Mouse (Mus musculus) heart, adult 2 months (tissue): ENCODE results near the gene Tdrd12. TPM values are rescaled to one million over a fixed set of nuclear protein-coding genes. Genes with fewer than 3 reads are reported as not detected.

Source experiments
- DNase-seq, 2 experiments: peaks; one replicate each; pipeline ENCODE4 v3.0.0; 2021
- H3K27ac ChIP-seq: fragments of 200-600 bp; 2 replicates; pipeline ENCODE4 v1.8.1; 2022
- H3K27me3 ChIP-seq: fragments of 200-500 bp; 2 replicates; pipeline ENCODE4 v1.6.1; 2012; ENCODE audit warnings: mild to moderate bottlenecking, low read length, inconsistent platforms, mixed read lengths; ENCODE audit not compliant: control insufficient read depth, insufficient read depth
- H3K36me3 ChIP-seq: fragments of 200-500 bp; 2 replicates; pipeline ENCODE4 v1.6.1; 2012; ENCODE audit warnings: low read length, inconsistent platforms; ENCODE audit not compliant: control insufficient read depth, insufficient read depth
- H3K4me1 ChIP-seq: fragments of 200-500 bp; 2 replicates; pipeline ENCODE4 v1.6.1; 2011; ENCODE audit warnings: low read length; ENCODE audit not compliant: control insufficient read depth, insufficient read depth
- H3K4me3 ChIP-seq: fragments of 200-600 bp; 2 replicates; pipeline ENCODE4 v1.8.1; 2022
- H3K79me2 ChIP-seq: fragments of 200-500 bp; replicated peaks from 2 replicates; pipeline ENCODE4 v1.6.1; 2012; ENCODE audit warnings: mild to moderate bottlenecking, inconsistent platforms, low read length, moderate library complexity, mixed read lengths; ENCODE audit not compliant: control insufficient read depth, insufficient read depth
- H3K9ac ChIP-seq: fragments of 200-500 bp; 2 replicates; pipeline ENCODE4 v1.6.1; 2012; ENCODE audit warnings: low read depth, mild to moderate bottlenecking, control low read depth, inconsistent platforms, low read length, mixed read lengths
- CTCF ChIP-seq: fragments of 200-600 bp; IDR thresholded peaks from 2 replicates; pipeline ENCODE4 v1.8.1; 2022; ENCODE audit warnings: antibody characterized with exemption, mild to moderate bottlenecking, moderate library complexity
- EP300 ChIP-seq: fragments of 200-500 bp; IDR thresholded peaks from 2 replicates; pipeline ENCODE4 v1.6.1; 2011; ENCODE audit warnings: low read depth, low read length, control low read depth; ENCODE audit not compliant: insufficient read depth
- POLR2A ChIP-seq: fragments of 200-500 bp; IDR thresholded peaks from 2 replicates; pipeline ENCODE4 v1.6.1; 2011; ENCODE audit warnings: mild to moderate bottlenecking, low read depth, low read length, control low read depth; ENCODE audit not compliant: insufficient read depth
- WGBS: fragments of 180-500 bp; shearing (Covaris S2); methylation state at CpG from one replicate; pipeline ENCODE4 v1.1.7; 2018; 5-methylcytosine and 5-hydroxymethylcytosine counted together
- intact Hi-C: fragments of 180-260 bp; cut with DNase I; formaldehyde crosslinking; loops from one replicate; pipeline ENCODE4 v1.15.1; 2025
- polyA plus RNA-seq: library from polyadenylated mRNA; depleted of rRNA; stranded (reverse); fragments of >200 nt; gene quantifications from 2 replicates; pipeline ENCODE4 v1.2.3, GENCODE M21; 2012
- total RNA-seq, 2 experiments: library from RNA; stranded (reverse); gene quantifications; 2 replicates each; pipeline ENCODE4 v1.2.3; 2021

Gene Tdrd12
- total and polyA plus RNA-seq, 3 experiments: 0.27 TPM; not detected in 2

DNA sequence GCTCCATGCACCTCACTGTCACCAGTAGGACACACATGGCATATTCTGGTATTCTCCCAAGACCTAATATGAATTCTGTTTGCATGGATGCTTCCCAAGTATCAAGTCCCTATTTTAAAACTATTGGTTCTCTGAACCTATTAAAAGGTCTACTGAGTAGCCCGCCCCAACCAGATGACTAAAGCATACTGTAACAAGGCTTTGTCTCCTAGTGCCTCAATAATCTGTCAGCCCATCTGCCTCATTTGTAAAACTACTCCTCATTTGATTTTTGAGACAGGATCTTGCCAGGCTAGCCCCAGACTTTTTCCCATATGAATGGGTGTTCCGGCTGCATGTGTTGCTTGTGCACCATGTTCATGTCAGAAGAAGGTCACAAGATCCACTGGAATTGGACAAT is 47.4 kb downstream of the Tdrd12 start:
- H3K27me3 ChIP-seq: no peaks in the 10 kb centered on the region
- no peaks in the 10 kb centered on the region for H3K36me3 ChIP-seq
- TF ChIP-seq CTCF (no peak), POLR2A (no peak), EP300 (no peak)
- intact Hi-C loops: no loop called here
- no peaks in the 10 kb centered on the region for H3K79me2 ChIP-seq
- H3K27ac ChIP-seq: no peak overlapping the region
- WGBS: 99% methylated on average over 2 of the region's 2 CpGs
- DNase-seq: no peak
- no peaks in the 10 kb centered on the region; the same call in 1 of the 2 replicates for H3K4me1 ChIP-seq
- H3K9ac ChIP-seq: no peak overlapping the region
- no peak overlapping the region for H3K4me3 ChIP-seq

DNA sequence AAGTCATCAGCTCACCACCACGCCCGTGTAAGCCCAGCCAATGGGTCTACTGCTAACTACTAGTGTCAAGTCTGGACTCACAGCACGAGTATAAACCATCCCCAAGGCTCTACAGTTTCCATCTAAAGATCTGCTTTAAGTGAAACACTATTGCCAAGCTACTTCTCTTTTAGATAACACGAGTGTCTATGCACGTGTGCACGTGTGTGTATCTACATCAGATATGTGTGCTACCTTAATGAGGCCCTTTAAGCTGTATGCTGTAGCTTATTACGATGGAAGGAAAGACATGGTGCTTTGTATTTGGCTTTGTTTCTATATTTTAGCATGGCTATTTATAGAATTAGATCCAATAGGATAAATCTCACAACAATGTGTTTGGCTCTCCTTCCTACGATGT is 51.0 kb downstream of the Tdrd12 start:
- Histone ChIP-seq H3K4me1 (no peaks in the 10 kb centered on the region; the same call in 1 of the 2 replicates), H3K27ac (no peak overlapping the region), H3K79me2 (no peaks in the 10 kb centered on the region), H3K9ac (no peak overlapping the region), H3K27me3 (no peaks in the 10 kb centered on the region), H3K36me3 (no peaks in the 10 kb centered on the region), H3K4me3 (no peak overlapping the region)
- intact Hi-C loops: no loop called here
- TF ChIP-seq EP300: no peak
- TF ChIP-seq POLR2A: no peak
- no peak for TF ChIP-seq CTCF
- DNase-seq: no peak
- WGBS: 73% methylated on average over 8 of the region's 8 CpGs

DNA sequence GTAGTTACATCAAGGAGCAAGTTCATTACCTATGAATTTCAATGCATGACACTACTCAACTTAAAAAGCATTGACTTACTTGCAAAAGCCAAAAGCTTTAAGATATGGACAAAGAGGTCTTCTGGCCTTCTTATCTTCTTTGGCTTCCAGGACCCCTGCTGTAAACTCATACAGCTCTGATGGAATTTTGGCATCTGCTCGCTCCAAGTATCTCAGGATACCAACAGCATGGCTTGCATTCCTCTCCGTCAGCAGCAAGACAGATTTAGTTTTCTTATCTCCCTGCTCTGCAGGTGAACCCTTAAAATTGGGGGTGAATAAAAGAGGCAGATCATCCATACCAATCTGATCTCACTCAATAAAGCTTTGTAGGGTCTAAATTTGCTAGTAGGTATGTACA is 52.4 kb downstream of the Tdrd12 start:
- H3K27ac ChIP-seq: no peak overlapping the region

DNA sequence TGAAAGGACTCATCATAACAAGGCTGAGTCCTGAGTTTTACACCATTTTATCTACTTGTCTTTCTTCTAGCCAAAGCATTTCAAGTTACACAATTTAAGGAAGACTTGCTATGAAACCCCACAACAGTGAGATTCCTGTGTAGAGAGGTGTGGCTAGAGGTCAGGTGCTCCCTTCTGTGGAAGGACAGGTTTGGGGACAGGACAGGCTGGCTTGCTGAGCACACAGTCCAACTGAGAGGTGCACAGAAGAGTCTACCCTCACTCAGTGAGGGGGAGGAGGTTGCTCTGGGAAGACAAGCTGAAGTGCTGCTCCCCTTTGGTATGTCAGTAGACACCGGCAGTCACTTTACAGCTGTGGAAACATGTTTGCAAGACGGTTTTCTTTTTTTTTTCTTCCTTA is 61.1 kb downstream of the Tdrd12 start:
- no peaks in the 10 kb centered on the region for H3K4me1 ChIP-seq
- H3K27me3 ChIP-seq: no peaks in the 10 kb centered on the region
- H3K36me3 ChIP-seq: no peaks in the 10 kb centered on the region
- intact Hi-C loops: no loop called here
- no peak for TF ChIP-seq CTCF
- TF ChIP-seq EP300: no peak
- TF ChIP-seq POLR2A: no peak
- no peaks in the 10 kb centered on the region for H3K79me2 ChIP-seq
- no peak overlapping the region for H3K27ac ChIP-seq
- no peak overlapping the region for H3K4me3 ChIP-seq
- 67% methylated on average over 2 of the region's 2 CpGs for WGBS
- DNase-seq: no peak
- no peak overlapping the region for H3K9ac ChIP-seq

More for the DNA sequence above, 52.4 kb downstream of the Tdrd12 start:
- H3K36me3 ChIP-seq: no peaks in the 10 kb centered on the region
- DNase-seq: no peak
- no peaks in the 10 kb centered on the region for H3K79me2 ChIP-seq
- no peak overlapping the region for H3K9ac ChIP-seq
- H3K27me3 ChIP-seq: no peaks in the 10 kb centered on the region
- no peaks in the 10 kb centered on the region; the same call in 1 of the 2 replicates for H3K4me1 ChIP-seq
- WGBS: 40% methylated on average over 2 of the region's 2 CpGs
- intact Hi-C loops: no loop called here
- H3K4me3 ChIP-seq: no peak overlapping the region
- TF ChIP-seq POLR2A: no peak
- TF ChIP-seq CTCF: no peak
- TF ChIP-seq EP300: no peak

DNA sequence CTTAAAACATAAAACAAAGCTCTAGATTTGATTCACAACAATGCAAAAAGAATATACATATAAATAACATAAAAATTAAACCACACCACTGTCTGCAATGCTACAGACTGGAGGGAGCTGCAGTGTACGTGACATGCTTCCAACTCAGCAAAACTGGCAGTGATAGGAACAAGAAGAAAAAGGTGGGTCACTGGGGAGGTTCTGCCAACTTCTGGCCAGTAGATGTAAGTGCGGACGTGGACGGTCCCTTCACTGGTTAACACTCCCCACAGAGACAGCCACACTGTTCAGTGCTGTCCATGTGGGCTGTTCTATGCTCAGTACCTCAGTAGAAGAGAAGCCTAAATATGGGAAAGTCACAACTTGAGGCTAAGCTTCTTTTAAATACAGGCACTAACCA is 66.8 kb downstream of the Tdrd12 start:
- H3K4me3 ChIP-seq: no peak overlapping the region

DNA sequence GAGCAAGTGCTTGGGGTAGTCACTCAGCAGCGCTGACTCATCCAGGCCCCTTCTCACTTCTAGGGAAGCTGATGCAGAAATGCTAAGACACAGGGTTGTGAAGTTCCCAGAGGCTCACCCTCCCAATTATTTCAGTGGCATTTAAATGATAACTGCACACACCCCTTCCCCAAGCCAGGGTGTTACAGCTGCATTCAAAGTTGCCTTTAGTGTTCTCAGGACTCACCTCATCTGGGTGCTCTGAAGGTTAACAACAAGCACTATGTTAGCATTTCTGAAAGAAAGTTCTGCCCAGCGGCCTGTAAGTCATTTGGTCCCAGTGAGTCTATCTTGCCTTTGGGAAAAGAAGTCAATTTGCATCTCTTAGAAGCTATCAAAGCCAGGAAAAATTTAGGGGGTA is 69.7 kb downstream of the Tdrd12 start:
- Histone ChIP-seq H3K27ac (no peak overlapping the region), H3K4me3 (no peak overlapping the region), H3K79me2 (no peaks in the 10 kb centered on the region), H3K9ac (no peak overlapping the region), H3K36me3 (no peaks in the 10 kb centered on the region), H3K27me3 (no peaks in the 10 kb centered on the region), H3K4me1 (no peaks in the 10 kb centered on the region)
- TF ChIP-seq EP300: no peak
- no peak for TF ChIP-seq POLR2A
- TF ChIP-seq CTCF: no peak
- no peak for DNase-seq
- WGBS: 72% methylated on average over 2 of the region's 2 CpGs
- intact Hi-C loops: no loop called here

More for the DNA sequence above, 66.8 kb downstream of the Tdrd12 start:
- no peak for TF ChIP-seq CTCF
- TF ChIP-seq EP300: no peak
- no peak for TF ChIP-seq POLR2A
- H3K27ac ChIP-seq: no peak overlapping the region
- DNase-seq: no peak
- H3K4me1 ChIP-seq: no peaks in the 10 kb centered on the region
- no peak overlapping the region for H3K9ac ChIP-seq
- WGBS: 44% methylated on average over 4 of the region's 4 CpGs
- H3K27me3 ChIP-seq: no peaks in the 10 kb centered on the region
- H3K79me2 ChIP-seq: no peaks in the 10 kb centered on the region
- H3K36me3 ChIP-seq: no peaks in the 10 kb centered on the region
- intact Hi-C loops: no loop called here
